Mouse (Mus musculus) megakaryocyte, embryonic 14.5 days (primary cell): ENCODE results near the gene Ankrd13b.

ENCODE experiments used
- FLI1 ChIP-seq: IDR thresholded peaks from 2 replicates; pipeline ENCODE4 v1.6.1; 2012; ENCODE audit warnings: low read length, inconsistent platforms, mixed read lengths
- GATA1 ChIP-seq: IDR thresholded peaks from 3 replicates; pipeline ENCODE4 v1.6.1; 2012; ENCODE audit warnings: mixed read lengths, low read length, inconsistent platforms, borderline replicate concordance

- TF ChIP-seq GATA1 (no peak), FLI1 (no peak)
Measured at GRCm38 (mm10) chr11:77492911-77493332, 3.4 kb upstream of the Ankrd13b start.
